Mouse (Mus musculus) CH12.LX (cell line): ENCODE measurements around the gene P3h3. TPM values are rescaled to one million over a fixed set of nuclear protein-coding genes. Genes with fewer than 3 reads are reported as not detected.

Source experiments
- DNase-seq: peaks from one replicate; pipeline ENCODE4 v3.0.0-alpha.2; 2013; ENCODE audit errors: extremely low read depth
- H3K27ac ChIP-seq: 2 replicates; pipeline ENCODE4 v1.5.1; 2012; ENCODE audit warnings: low read depth, mild to moderate bottlenecking, control low read depth, moderate library complexity; ENCODE audit not compliant: insufficient read depth
- H3K27me3 ChIP-seq: replicated peaks from 2 replicates; pipeline ENCODE3; 2012; ENCODE audit warnings: inconsistent platforms
- H3K36me3 ChIP-seq, 2 experiments: replicated peaks in 1 of 2; 2 replicates each; pipeline versions ENCODE3 to v1.6.1; 2012; ENCODE audit warnings: inconsistent platforms in 1 of 2, low read length in 1 of 2, mild to moderate bottlenecking in 1 of 2, mixed read lengths in 1 of 2, moderate library complexity in 1 of 2; ENCODE audit not compliant: control insufficient read depth in 1 of 2, insufficient read depth in 1 of 2
- H3K4me1 ChIP-seq, 2 experiments: 2 replicates each; pipeline ENCODE4 v1.6.1; 2012; ENCODE audit warnings: inconsistent platforms in 1 of 2, moderate library complexity in 1 of 2; ENCODE audit not compliant: insufficient read depth in 2 of 2, control insufficient read depth in 1 of 2
- H3K4me2 ChIP-seq: 2 replicates; pipeline ENCODE4 v1.6.1; 2012; ENCODE audit warnings: low read depth, mild to moderate bottlenecking, control low read depth; ENCODE audit not compliant: poor library complexity, insufficient read depth, severe bottlenecking
- H3K4me3 ChIP-seq, 3 experiments: fragments of 150-350 bp in 1 of 3; sonication (generic) in 1 of 3; replicated peaks in 1 of 3; 2 replicates each; pipeline versions ENCODE3 to v1.5.1; 2011 to 2012; ENCODE audit warnings: low read depth in 2 of 3, low read length in 2 of 3, mild to moderate bottlenecking in 2 of 3, moderate library complexity in 2 of 3, control low read depth in 1 of 3, improper control_type of control experiment in 1 of 3, inconsistent platforms in 1 of 3, mixed read lengths in 1 of 3; ENCODE audit not compliant: poor library complexity in 1 of 3
- H3K79me2 ChIP-seq: replicated peaks from 2 replicates; pipeline ENCODE4 v1.6.1; 2012; ENCODE audit warnings: mild to moderate bottlenecking, moderate library complexity; ENCODE audit not compliant: control insufficient read depth, poor library complexity, insufficient read depth, severe bottlenecking; ENCODE audit errors: extremely low read depth
- H3K9ac ChIP-seq: 2 replicates; pipeline ENCODE4 v1.6.1; 2012; ENCODE audit warnings: low read depth, mild to moderate bottlenecking, control low read depth, moderate library complexity; ENCODE audit not compliant: insufficient read depth
- H3K9me3 ChIP-seq: replicated peaks from 2 replicates; pipeline ENCODE3; 2012; ENCODE audit warnings: low read length, inconsistent platforms, mixed read lengths
- BHLHE40 ChIP-seq: IDR thresholded peaks from 2 replicates; pipeline ENCODE4 v1.6.1; 2011; ENCODE audit warnings: mild to moderate bottlenecking, low read depth, low read length, improper control_type of control experiment
- CHD1 ChIP-seq: IDR thresholded peaks from 2 replicates; pipeline ENCODE4 v1.6.1; 2012; ENCODE audit warnings: low read depth, low read length, improper control_type of control experiment, inconsistent platforms
- CHD2 ChIP-seq: IDR thresholded peaks from 2 replicates; pipeline ENCODE4 v1.6.1; 2011; ENCODE audit warnings: low read length, improper control_type of control experiment
- CTCF ChIP-seq, 2 experiments: IDR thresholded peaks in 1 of 2; conservative IDR thresholded peaks in 1 of 2; 2 replicates each; pipeline ENCODE4 v1.5.1; 2011 to 2012; ENCODE audit warnings: low read depth in 2 of 2, low read length in 2 of 2, improper control_type of control experiment in 1 of 2, inconsistent platforms in 1 of 2, mild to moderate bottlenecking in 1 of 2, moderate library complexity in 1 of 2
- E2F4 ChIP-seq: IDR thresholded peaks from 2 replicates; pipeline ENCODE4 v1.6.1; 2011; ENCODE audit warnings: low read depth, low read length, improper control_type of control experiment; ENCODE audit not compliant: insufficient replicate concordance
- EP300 ChIP-seq: IDR thresholded peaks from 2 replicates; pipeline ENCODE4 v1.6.1; 2011; ENCODE audit warnings: low read length, improper control_type of control experiment
- ETS1 ChIP-seq: conservative IDR thresholded peaks from 2 replicates; pipeline ENCODE4 v1.6.1; 2012; ENCODE audit warnings: low read depth, mild to moderate bottlenecking, inconsistent platforms, low read length, improper control_type of control experiment, moderate library complexity
- GABPA ChIP-seq: IDR thresholded peaks from 2 replicates; pipeline ENCODE4 v1.6.1; 2012; ENCODE audit warnings: low read depth, low read length, improper control_type of control experiment, inconsistent platforms; ENCODE audit not compliant: insufficient replicate concordance
- HCFC1 ChIP-seq: IDR thresholded peaks from 2 replicates; pipeline ENCODE4 v1.6.1; 2012; ENCODE audit warnings: low read depth, mild to moderate bottlenecking, inconsistent platforms, low read length, improper control_type of control experiment
- IRF4 ChIP-seq: IDR thresholded peaks from 2 replicates; pipeline ENCODE4 v1.6.1; 2014; ENCODE audit warnings: low read depth, mild to moderate bottlenecking, inconsistent platforms, low read length, improper control_type of control experiment
- JUN ChIP-seq: IDR thresholded peaks from 2 replicates; pipeline ENCODE4 v1.6.1; 2011; ENCODE audit warnings: low read depth, mild to moderate bottlenecking, low read length, improper control_type of control experiment, moderate library complexity; ENCODE audit not compliant: insufficient read depth
- JUND ChIP-seq: conservative IDR thresholded peaks from 2 replicates; pipeline ENCODE4 v1.6.1; 2011; ENCODE audit warnings: low read depth, low read length, improper control_type of control experiment
- KAT2A ChIP-seq: IDR thresholded peaks from 2 replicates; pipeline ENCODE4 v1.6.1; 2012; ENCODE audit warnings: low read length, improper control_type of control experiment, inconsistent platforms; ENCODE audit not compliant: insufficient replicate concordance
- MAFK ChIP-seq: IDR thresholded peaks from 2 replicates; pipeline ENCODE4 v1.6.1; 2011; ENCODE audit warnings: low read length, improper control_type of control experiment; ENCODE audit not compliant: insufficient replicate concordance
- MAX ChIP-seq: IDR thresholded peaks from 2 replicates; pipeline ENCODE4 v1.6.1; 2011; ENCODE audit warnings: low read length, improper control_type of control experiment
- MAZ ChIP-seq: IDR thresholded peaks from 2 replicates; pipeline ENCODE4 v1.6.1; 2012; ENCODE audit warnings: low read depth, mild to moderate bottlenecking, inconsistent platforms, low read length, improper control_type of control experiment, moderate library complexity
- MEF2A ChIP-seq: IDR thresholded peaks from 2 replicates; pipeline ENCODE4 v1.6.1; 2014; ENCODE audit warnings: low read depth, mild to moderate bottlenecking, inconsistent platforms, low read length, improper control_type of control experiment, borderline replicate concordance
- MXI1 ChIP-seq: IDR thresholded peaks from 2 replicates; pipeline ENCODE4 v1.6.1; 2011; ENCODE audit warnings: mild to moderate bottlenecking, low read depth, low read length, improper control_type of control experiment
- MYC ChIP-seq: IDR thresholded peaks from 2 replicates; pipeline ENCODE4 v1.6.1; 2011; ENCODE audit warnings: low read depth, mild to moderate bottlenecking, improper control_type of control experiment, low read length
- NELFE ChIP-seq: IDR thresholded peaks from 2 replicates; pipeline ENCODE4 v1.6.1; 2011; ENCODE audit warnings: low read depth, low read length, improper control_type of control experiment
- NRF1 ChIP-seq: IDR thresholded peaks from 2 replicates; pipeline ENCODE4 v1.6.1; 2014; ENCODE audit warnings: low read depth, mild to moderate bottlenecking, inconsistent platforms, low read length, improper control_type of control experiment, moderate library complexity
- PAX5 ChIP-seq: IDR thresholded peaks from 2 replicates; pipeline ENCODE4 v1.6.1; 2012; ENCODE audit warnings: low read length, inconsistent platforms, mixed read lengths
- POLR2A ChIP-seq: IDR thresholded peaks from 2 replicates; pipeline ENCODE4 v1.6.1; 2011; ENCODE audit warnings: low read depth, mild to moderate bottlenecking, improper control_type of control experiment, low read length
- POLR2AphosphoS2 ChIP-seq: IDR thresholded peaks from 2 replicates; pipeline ENCODE4 v1.6.1; 2011; ENCODE audit warnings: low read depth, low read length, improper control_type of control experiment
- RAD21 ChIP-seq: IDR thresholded peaks from 2 replicates; pipeline ENCODE4 v1.6.1; 2011; ENCODE audit warnings: low read depth, mild to moderate bottlenecking, low read length, improper control_type of control experiment, moderate library complexity
- RCOR1 ChIP-seq: conservative IDR thresholded peaks from 2 replicates; pipeline ENCODE4 v1.6.1; 2012; ENCODE audit warnings: low read depth, mild to moderate bottlenecking, inconsistent platforms, low read length, improper control_type of control experiment
- SIN3A ChIP-seq: IDR thresholded peaks from 2 replicates; pipeline ENCODE4 v1.6.1; 2012; ENCODE audit warnings: low read length, improper control_type of control experiment, inconsistent platforms
- SMC3 ChIP-seq: IDR thresholded peaks from 2 replicates; pipeline ENCODE4 v1.6.1; 2011; ENCODE audit warnings: low read depth, low read length, improper control_type of control experiment
- TBP ChIP-seq: conservative IDR thresholded peaks from 2 replicates; pipeline ENCODE4 v1.6.1; 2011; ENCODE audit warnings: low read depth, low read length, improper control_type of control experiment
- TCF12 ChIP-seq: IDR thresholded peaks from 2 replicates; pipeline ENCODE4 v1.6.1; 2014; ENCODE audit warnings: low read depth, mild to moderate bottlenecking, inconsistent platforms, low read length, improper control_type of control experiment
- UBTF ChIP-seq: IDR thresholded peaks from 2 replicates; pipeline ENCODE4 v1.6.1; 2012; ENCODE audit warnings: low read depth, mild to moderate bottlenecking, inconsistent platforms, low read length, improper control_type of control experiment, moderate library complexity
- USF1 ChIP-seq: IDR thresholded peaks from 2 replicates; pipeline ENCODE4 v1.6.1; 2014; ENCODE audit warnings: low read depth, mild to moderate bottlenecking, inconsistent platforms, low read length, improper control_type of control experiment
- USF2 ChIP-seq: conservative IDR thresholded peaks from 2 replicates; pipeline ENCODE4 v1.6.1; 2011; ENCODE audit warnings: low read depth, low read length, improper control_type of control experiment
- ZC3H11A ChIP-seq: IDR thresholded peaks from 2 replicates; pipeline ENCODE4 v1.6.1; 2012; ENCODE audit warnings: low read depth, mild to moderate bottlenecking, inconsistent platforms, low read length, improper control_type of control experiment
- ZKSCAN1 ChIP-seq: IDR thresholded peaks from 2 replicates; pipeline ENCODE4 v1.6.1; 2012; ENCODE audit warnings: low read depth, inconsistent platforms, low read length, improper control_type of control experiment, borderline replicate concordance
- ZMIZ1 ChIP-seq: IDR thresholded peaks from 2 replicates; pipeline ENCODE4 v1.6.1; 2012; ENCODE audit warnings: low read depth, mild to moderate bottlenecking, inconsistent platforms, low read length, improper control_type of control experiment
- ZNF384 ChIP-seq: IDR thresholded peaks from 2 replicates; pipeline ENCODE4 v1.6.1; 2012; ENCODE audit warnings: low read depth, low read length, improper control_type of control experiment, inconsistent platforms
- dilution Hi-C: fragments of 300-500 bp; cut with MboI; formaldehyde crosslinking; loops from 2 replicates; pipeline ENCODE4 v1.14.3; 2020; ENCODE audit warnings: low sequenced_read_pairs; ENCODE audit not compliant: extremely low pct_unique_long_range_greater_than_20kb, extremely low pct_ligation_motif_present
- in situ Hi-C: fragments of 300-500 bp; cut with MboI; formaldehyde crosslinking; loops from 3 replicates; pipeline ENCODE4 v1.14.3; 2019; ENCODE audit warnings: low sequenced_read_pairs, low pct_ligation_motif_present, low pct_unique_long_range_greater_than_20kb, mixed read lengths
- polyA plus RNA-seq: library from polyadenylated mRNA; unstranded; fragments of >175 nt; gene quantifications from 2 replicates; pipeline ENCODE4 v1.2.1, GENCODE M21; 2012; ENCODE audit warnings: low read depth; ENCODE audit not compliant: insufficient read length
- total RNA-seq, 2 experiments: library from RNA; depleted of rRNA; stranded (reverse); fragments of 300-350 nt in 1 of 2; fragments of >200 nt in 1 of 2; gene quantifications; 2 replicates each; pipeline ENCODE4 v1.2.3; 2012 to 2014

Gene P3h3
- total and polyA plus RNA-seq, 3 experiments, result 0.31 to 0.34 TPM; not detected in 1

- H3K9ac ChIP-seq, result no peak overlapping the region
- dilution Hi-C loops, result no loop called here
Observed at GRCm38 (mm10) chr6:124847305-124847704, 10.2 kb downstream of the P3h3 start.

GRCm38 (mm10) chr6:124840241-124841167 lies 17.0 kb downstream of the P3h3 start, which contains the start of gene Gnb3:
TSS of gene Gnb3 (minus strand) at chr6:124840275.
- Histone ChIP-seq H3K9ac (no peak within 1 kb of the TSS), H3K27me3 (no peaks in the 10 kb centered on the region)
- dilution Hi-C loops, result no loop called here
- in situ Hi-C loops, result loop anchor here (10.0 kb wide), 1 partner anchor 94 kb away; the partner anchor contains the start of gene Mlf2
- TF ChIP-seq SMC3 (no peak), IRF4 (peak; percentile 19; the same call in 1 of the 2 replicates), JUND (no peak), EP300 (0 out of 2 replicates have a peak, but pooled peaks have one; percentile 14), USF1 (no peak), POLR2A (peak; percentile 38; the same call in 1 of the 2 replicates), MAZ (no peak), CHD2 (no peak), CTCF (conservative IDR thresholded peaks at IDR 0.05 in 1 of 2, IDR thresholded peaks at IDR 0.05 in 1 of 2; ENCODE audit: low read depth in 2 of 2, low read length in 2 of 2) (no peak), RCOR1 (no peak), PAX5 (no peak), POLR2AphosphoS2 (no peak), RAD21 (no peak), CHD1 (no peak), TCF12 (peak; percentile 52; the same call in 1 of the 2 replicates), MAFK (no peak), UBTF (no peak)
- TF ChIP-seq, all 38 proteins: peak for 4
- DNase-seq, result peak; percentile 78
- peaks cover 17 to 63% of the 10 kb centered on the region in 2 experiments for H3K4me1 ChIP-seq
- H3K79me2 ChIP-seq, result no peaks in the 10 kb centered on the region
- peak within 1 kb of the TSS; percentile 10; the same call in 1 of the 2 replicates for H3K4me2 ChIP-seq
- no peaks in the 10 kb centered on the region for H3K9me3 ChIP-seq
- no peak within 1 kb of the TSS for H3K4me3 ChIP-seq
- H3K27ac ChIP-seq, result peak within 1 kb of the TSS; percentile 27
- peaks cover 1 to 26% of the 10 kb centered on the region in 2 experiments for H3K36me3 ChIP-seq

More at GRCm38 (mm10) chr6:124847305-124847704, 10.2 kb downstream of the P3h3 start:
- in situ Hi-C loops, result loop anchor here (10.0 kb wide), 1 partner anchor 87 kb away; the partner anchor contains the start of gene Mlf2
- Histone ChIP-seq H3K4me3 (no peak overlapping the region), H3K4me2 (no peak overlapping the region), H3K27ac (no peak overlapping the region), H3K9me3 (no peaks in the 10 kb centered on the region), H3K36me3 (no peaks in the 10 kb centered on the region), H3K4me1 (peaks cover 3 to 20% of the 10 kb centered on the region in 2 experiments; a peak in 3 of 4 replicates), H3K79me2 (no peaks in the 10 kb centered on the region), H3K27me3 (peaks cover 24% of the 10 kb centered on the region)
- peak; percentile 89 for DNase-seq
- TF ChIP-seq NRF1 (no peak), CHD1 (no peak), MXI1 (no peak), ZNF384 (0 out of 2 replicates have a peak, but pooled peaks have one; percentile 8), HCFC1 (peak; percentile 21; the same call in 1 of the 2 replicates), ZC3H11A (no peak), MAX (peak; percentile 14; the same call in 1 of the 2 replicates), JUN (no peak), GABPA (no peak), SIN3A (peak; percentile 48; the same call in 1 of the 2 replicates), NELFE (0 out of 2 replicates have a peak, but pooled peaks have one; percentile 52), ZMIZ1 (no peak), ZKSCAN1 (no peak), RCOR1 (no peak), MYC (no peak), POLR2A (no peak), USF2 (no peak), KAT2A (no peak), MAZ (peak; percentile 58; the same call in 1 of the 2 replicates), BHLHE40 (0 out of 2 replicates have a peak, but pooled peaks have one; percentile 11), RAD21 (peak; percentile 62), TBP (no peak), SMC3 (peak; percentile 76), ETS1 (no peak), E2F4 (no peak), MAFK (no peak), CHD2 (no peak), EP300 (no peak), JUND (no peak), MEF2A (peak; percentile 23; the same call in 1 of the 2 replicates), CTCF (conservative IDR thresholded peaks at IDR 0.05 in 1 of 2, IDR thresholded peaks at IDR 0.05 in 1 of 2; ENCODE audit: low read depth in 2 of 2, low read length in 2 of 2) (peak; percentile 88 to 93), USF1 (no peak), UBTF (no peak)
